Mouse (Mus musculus): ENCODE measurements at regions not wholly inside any gene's neighbourhood (a gene's known extent, or its start where the extent isn't known, plus 50 kb on each side); places are given as distances from the start of the nearest gene placed in this dataset.

DNA sequence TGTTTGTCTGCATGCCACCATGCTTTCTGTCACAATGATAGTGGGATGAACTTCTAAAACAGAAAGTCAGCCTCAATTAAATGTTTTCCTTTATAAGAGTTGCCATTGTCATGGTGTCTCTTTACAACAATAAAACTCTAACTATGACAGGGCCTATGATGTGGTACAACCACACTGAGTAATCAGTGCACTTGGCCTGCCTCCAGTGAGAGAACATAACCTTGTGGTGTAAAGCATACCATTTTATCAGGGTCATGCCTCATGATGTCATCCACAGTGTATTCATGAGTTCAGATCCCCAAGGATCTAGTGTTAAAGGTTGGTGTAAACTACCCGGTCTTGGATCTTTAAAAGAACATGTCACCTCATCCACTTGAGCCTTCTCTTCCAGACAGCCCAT is 255.9 kb downstream of the Pla2g4a start:
- DNase-seq (ENCODE audit: low spot score) (no peak), ATAC-seq (ENCODE audit: low read depth) (no peak)
- WGBS = 89% methylated on average over 1 of the region's 1 CpGs
- H3K4me2 ChIP-seq (ENCODE audit: low read depth, low read length) = no peak overlapping the region
- H3K9ac ChIP-seq (ENCODE audit: low read depth, low read length) = no peak overlapping the region
- no peaks in the 10 kb centered on the region for H3K4me1 ChIP-seq (ENCODE audit: control insufficient read depth, insufficient read depth, low read length)
- H3K4me3 ChIP-seq (ENCODE audit: low read depth, low read length) = no peak overlapping the region
- H3K27ac ChIP-seq (replicated peaks; ENCODE audit: low read depth, low read length) = no peak overlapping the region
- H3K36me3 ChIP-seq (ENCODE audit: control insufficient read depth, insufficient read depth, low read length) = no peaks in the 10 kb centered on the region
- H3K27me3 ChIP-seq (replicated peaks; ENCODE audit: control insufficient read depth, insufficient read depth, low read length) = no peaks in the 10 kb centered on the region
- H3K9me3 ChIP-seq (ENCODE audit: control insufficient read depth, low read length) = no peaks in the 10 kb centered on the region

GRCm38 (mm10) chr1:149699411-149699810 is 261.7 kb downstream of the Pla2g4a start:
- Histone ChIP-seq H3K4me3 (ENCODE audit: low read depth, low read length) (no peak overlapping the region), H3K9me3 (ENCODE audit: control insufficient read depth, low read length) (no peaks in the 10 kb centered on the region), H3K27me3 (replicated peaks; ENCODE audit: control insufficient read depth, insufficient read depth, low read length) (no peaks in the 10 kb centered on the region), H3K27ac (replicated peaks; ENCODE audit: low read depth, low read length) (no peak overlapping the region), H3K4me1 (ENCODE audit: control insufficient read depth, insufficient read depth, low read length) (no peaks in the 10 kb centered on the region), H3K9ac (ENCODE audit: low read depth, low read length) (no peak overlapping the region), H3K36me3 (ENCODE audit: control insufficient read depth, insufficient read depth, low read length) (no peaks in the 10 kb centered on the region), H3K4me2 (ENCODE audit: low read depth, low read length) (no peak overlapping the region)
- ATAC-seq (ENCODE audit: low read depth) (no peak), DNase-seq (ENCODE audit: low spot score) (no peak)
- 78% methylated on average over 4 of the region's 4 CpGs for WGBS

- ATAC-seq (ENCODE audit: low read depth) = no peak
- no peaks in the 10 kb centered on the region for H3K9me3 ChIP-seq (ENCODE audit: control insufficient read depth, low read length)
- H3K27ac ChIP-seq (replicated peaks; ENCODE audit: low read depth, low read length) = no peak overlapping the region
- WGBS = 76% methylated on average over 1 of the region's 1 CpGs
- no peak overlapping the region for H3K4me3 ChIP-seq (ENCODE audit: low read depth, low read length)
- H3K4me1 ChIP-seq (ENCODE audit: control insufficient read depth, insufficient read depth, low read length) = no peaks in the 10 kb centered on the region
- no peak for DNase-seq (ENCODE audit: low spot score)
- H3K4me2 ChIP-seq (ENCODE audit: low read depth, low read length) = no peak overlapping the region
- no peak overlapping the region for H3K9ac ChIP-seq (ENCODE audit: low read depth, low read length)
- H3K27me3 ChIP-seq (replicated peaks; ENCODE audit: control insufficient read depth, insufficient read depth, low read length) = no peaks in the 10 kb centered on the region
- no peaks in the 10 kb centered on the region for H3K36me3 ChIP-seq (ENCODE audit: control insufficient read depth, insufficient read depth, low read length)
Measured at GRCm38 (mm10) chr1:149674166-149674565, 286.9 kb downstream of the Pla2g4a start.

GRCm38 (mm10) chr1:149672571-149672970 is 288.5 kb downstream of the Pla2g4a start:
- DNase-seq (ENCODE audit: low spot score) (no peak), ATAC-seq (ENCODE audit: low read depth) (no peak)
- 85% methylated on average over 4 of the region's 4 CpGs for WGBS
- no peaks in the 10 kb centered on the region for H3K4me1 ChIP-seq (ENCODE audit: control insufficient read depth, insufficient read depth, low read length)
- no peaks in the 10 kb centered on the region for H3K9me3 ChIP-seq (ENCODE audit: control insufficient read depth, low read length)
- H3K36me3 ChIP-seq (ENCODE audit: control insufficient read depth, insufficient read depth, low read length) = no peaks in the 10 kb centered on the region
- H3K27me3 ChIP-seq (replicated peaks; ENCODE audit: control insufficient read depth, insufficient read depth, low read length) = no peaks in the 10 kb centered on the region
- H3K4me3 ChIP-seq (ENCODE audit: low read depth, low read length) = no peak overlapping the region
- no peak overlapping the region for H3K9ac ChIP-seq (ENCODE audit: low read depth, low read length)
- no peak overlapping the region for H3K4me2 ChIP-seq (ENCODE audit: low read depth, low read length)
- H3K27ac ChIP-seq (replicated peaks; ENCODE audit: low read depth, low read length) = no peak overlapping the region

DNA sequence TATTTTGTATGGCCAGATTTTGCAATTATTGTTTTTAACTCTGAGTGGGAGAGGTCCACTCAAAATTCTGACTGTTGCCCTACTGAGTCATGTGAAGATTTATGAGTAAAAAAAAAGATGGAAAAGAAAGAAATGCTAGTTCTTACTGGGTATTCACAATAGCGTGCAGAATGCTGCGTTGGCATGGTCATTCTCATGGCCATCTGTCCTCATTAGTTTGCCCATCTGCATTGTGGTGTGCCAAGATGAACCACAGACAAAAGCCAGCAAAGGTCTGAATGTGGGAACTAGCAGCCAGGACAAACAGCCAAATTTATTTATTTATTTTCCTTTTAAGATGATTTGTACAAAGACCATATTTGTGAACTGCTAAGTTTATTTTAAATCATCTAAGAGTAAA is 289.0 kb downstream of the Pla2g4a start:
- no peak overlapping the region for H3K9ac ChIP-seq (ENCODE audit: low read depth, low read length)
- no peaks in the 10 kb centered on the region for H3K27me3 ChIP-seq (replicated peaks; ENCODE audit: control insufficient read depth, insufficient read depth, low read length)
- no peaks in the 10 kb centered on the region for H3K4me1 ChIP-seq (ENCODE audit: control insufficient read depth, insufficient read depth, low read length)
- H3K4me3 ChIP-seq (ENCODE audit: low read depth, low read length) = no peak overlapping the region
- no peaks in the 10 kb centered on the region for H3K36me3 ChIP-seq (ENCODE audit: control insufficient read depth, insufficient read depth, low read length)
- WGBS = 90% methylated on average over 2 of the region's 2 CpGs
- no peak overlapping the region for H3K27ac ChIP-seq (replicated peaks; ENCODE audit: low read depth, low read length)
- no peaks in the 10 kb centered on the region for H3K9me3 ChIP-seq (ENCODE audit: control insufficient read depth, low read length)
- no peak overlapping the region for H3K4me2 ChIP-seq (ENCODE audit: low read depth, low read length)
- DNase-seq (ENCODE audit: low spot score) (no peak), ATAC-seq (ENCODE audit: low read depth) (no peak)

- Histone ChIP-seq H3K4me1 (ENCODE audit: control insufficient read depth, insufficient read depth, low read length) (no peaks in the 10 kb centered on the region), H3K27me3 (replicated peaks; ENCODE audit: control insufficient read depth, insufficient read depth, low read length) (no peaks in the 10 kb centered on the region), H3K4me3 (ENCODE audit: low read depth, low read length) (no peak overlapping the region), H3K27ac (replicated peaks; ENCODE audit: low read depth, low read length) (no peak overlapping the region), H3K9me3 (ENCODE audit: control insufficient read depth, low read length) (no peaks in the 10 kb centered on the region), H3K4me2 (ENCODE audit: low read depth, low read length) (no peak overlapping the region), H3K9ac (ENCODE audit: low read depth, low read length) (no peak overlapping the region), H3K36me3 (ENCODE audit: control insufficient read depth, insufficient read depth, low read length) (no peaks in the 10 kb centered on the region)
- DNase-seq (ENCODE audit: low spot score) (peak; percentile 6), ATAC-seq (ENCODE audit: low read depth) (no peak)
- 69% methylated on average over 3 of the region's 3 CpGs for WGBS
Measured at GRCm38 (mm10) chr1:149671091-149671490, 290.0 kb downstream of the Pla2g4a start.
